Mouse (Mus musculus): ENCODE data around the gene Nfib. TPM values are rescaled to one million over a fixed set of nuclear protein-coding genes. Genes with fewer than 3 reads are reported as not detected.

Nfib gene
- total RNA-seq, 2 experiments from 2014 or later = 119 to 122 TPM

DNA sequence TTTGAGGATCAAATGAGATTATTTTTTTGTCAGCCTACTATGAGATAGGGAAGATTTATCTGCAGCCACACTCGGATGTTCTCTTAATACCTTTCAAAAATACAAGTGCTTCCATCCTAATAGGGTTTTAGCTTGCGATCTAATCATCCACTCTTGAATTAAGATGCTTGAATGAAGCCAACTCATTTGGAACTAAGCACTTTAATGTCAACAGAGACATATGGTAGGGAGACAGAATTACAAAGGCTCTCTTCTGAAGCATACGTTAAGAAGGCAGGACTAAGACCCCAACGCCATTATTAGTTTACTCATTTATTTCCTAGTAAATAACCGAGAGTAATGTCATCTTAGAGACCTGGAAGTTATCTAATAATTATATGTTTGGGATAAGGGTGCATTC, 68.9 kb downstream of the Nfib start:
- intact Hi-C loops (cut with DNase I) = no loop called here
- DNase-seq (ENCODE audit: low spot score) = no peak

DNA sequence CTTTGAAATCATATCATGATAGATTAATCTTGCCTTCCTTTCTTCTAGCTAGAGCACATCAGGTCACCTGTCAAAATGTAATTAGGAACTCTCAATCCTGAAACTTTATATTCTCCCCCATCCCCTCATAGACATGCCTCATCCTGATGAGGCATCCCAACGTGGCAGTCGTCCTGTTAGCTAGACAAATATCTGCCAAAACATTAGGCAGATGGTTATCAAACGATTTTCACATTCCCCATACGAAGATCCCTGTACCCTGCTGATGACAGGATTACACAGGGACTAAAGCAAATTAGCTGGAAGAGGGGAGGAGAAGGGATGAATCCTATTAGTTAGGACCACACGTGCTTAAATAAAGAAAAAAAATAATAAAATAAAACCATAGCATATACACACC, 69.7 kb downstream of the Nfib start:
- no peak for DNase-seq (ENCODE audit: low spot score)
- intact Hi-C loops (cut with DNase I) = no loop called here

DNA sequence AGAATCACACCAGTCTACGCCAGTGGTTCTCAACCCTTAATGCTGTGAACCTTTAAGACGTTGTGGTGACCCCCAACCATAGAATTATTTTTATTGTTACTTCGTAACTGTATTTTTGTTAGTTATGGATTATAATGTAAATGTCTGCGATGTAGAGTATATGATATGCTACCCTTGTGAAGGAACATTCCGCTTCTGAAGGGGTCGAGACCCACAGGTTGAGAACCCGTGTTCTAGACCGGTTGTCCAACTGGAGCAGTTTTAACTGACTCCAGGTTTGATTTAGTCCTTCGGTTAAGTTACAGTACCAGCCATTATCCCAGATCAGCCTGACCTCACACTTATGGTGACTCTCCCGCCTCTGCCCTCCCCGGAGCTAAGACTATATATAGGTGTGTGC, 70.4 kb downstream of the Nfib start:
- DNase-seq (ENCODE audit: low spot score) = no peak
- intact Hi-C loops (cut with DNase I) = no loop called here

DNA sequence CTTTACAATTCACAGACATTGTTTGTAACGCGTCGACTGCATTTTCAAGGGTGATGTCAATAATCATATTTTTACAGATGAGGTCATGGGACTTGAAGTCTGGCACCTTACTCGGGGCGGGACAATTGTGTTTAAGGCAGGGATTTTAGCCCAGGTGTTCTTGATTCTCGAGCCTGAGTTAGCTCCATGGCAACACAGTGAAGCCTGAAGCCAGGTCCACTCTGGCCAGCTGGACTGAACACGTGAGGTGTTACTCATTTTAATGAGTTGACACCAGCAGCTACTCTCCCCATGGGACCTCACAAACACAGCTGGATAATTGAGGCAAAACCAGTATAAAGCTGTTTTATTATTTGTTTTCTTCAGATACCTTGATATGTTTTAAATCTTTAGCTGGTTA, 71.2 kb downstream of the Nfib start:
- DNase-seq (ENCODE audit: low spot score) = no peak
- intact Hi-C loops (cut with DNase I) = no loop called here

DNA sequence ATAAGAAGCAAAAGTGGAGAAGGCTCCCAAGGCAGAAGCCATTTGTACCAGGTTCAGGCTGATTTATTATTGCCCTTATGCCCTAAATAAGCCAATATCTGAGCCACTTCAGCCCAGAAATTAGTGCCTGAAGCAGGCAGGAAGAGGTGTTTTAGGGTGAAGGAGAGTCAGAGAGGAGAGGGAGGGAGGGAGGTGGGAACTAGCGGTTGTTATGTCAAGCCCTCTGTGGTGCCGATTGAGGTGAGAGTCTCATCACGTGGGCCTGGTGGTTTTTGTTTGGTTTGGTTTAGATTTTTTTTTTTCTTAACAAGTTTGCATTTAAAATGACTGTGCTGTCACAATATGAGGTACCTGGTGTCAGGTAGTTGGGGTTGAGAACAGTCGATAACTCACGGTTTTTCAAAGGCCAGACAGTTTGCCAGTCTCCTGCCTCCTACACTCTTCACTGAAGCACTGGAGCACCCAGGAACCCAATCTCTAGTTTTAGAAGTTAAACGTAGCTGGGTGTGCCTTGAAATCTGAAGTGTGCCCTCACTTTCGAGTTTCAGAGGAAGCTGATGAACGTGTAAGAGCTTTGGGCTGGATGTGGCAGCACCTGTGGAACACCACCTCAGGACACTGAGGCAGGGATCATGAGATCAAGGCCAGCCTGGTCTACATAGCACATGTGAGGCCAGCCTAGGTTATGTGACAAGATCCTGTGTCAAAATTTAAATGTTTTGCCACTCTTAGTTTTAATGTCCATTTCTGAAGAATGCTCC, 81.1 kb downstream of the Nfib start:
- intact Hi-C loops (cut with DNase I) = no loop called here

DNA sequence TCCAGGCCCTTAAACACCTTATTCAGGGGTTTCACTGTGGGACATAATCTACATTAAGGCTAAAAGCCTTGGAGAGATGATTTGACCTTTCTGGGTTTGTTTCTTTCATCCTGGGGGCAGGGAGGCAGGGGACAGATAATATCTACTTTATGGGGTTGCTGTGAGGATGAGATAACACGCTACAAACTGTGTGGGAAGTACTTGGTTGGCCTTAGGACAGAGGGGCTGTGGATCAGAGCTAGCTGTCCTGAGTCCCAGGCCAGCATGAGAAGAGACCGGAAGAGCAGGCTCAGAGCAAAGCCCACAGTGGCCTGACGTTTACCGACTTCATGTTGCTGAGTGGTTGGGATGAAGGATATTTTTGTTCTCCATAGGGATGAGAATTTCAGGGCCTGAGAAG, 81.7 kb downstream of the Nfib start:
- no peak for DNase-seq (ENCODE audit: low spot score)
- intact Hi-C loops (cut with DNase I) = no loop called here

More for the DNA sequence above, 81.1 kb downstream of the Nfib start:
- no peak for DNase-seq (ENCODE audit: low spot score)

DNA sequence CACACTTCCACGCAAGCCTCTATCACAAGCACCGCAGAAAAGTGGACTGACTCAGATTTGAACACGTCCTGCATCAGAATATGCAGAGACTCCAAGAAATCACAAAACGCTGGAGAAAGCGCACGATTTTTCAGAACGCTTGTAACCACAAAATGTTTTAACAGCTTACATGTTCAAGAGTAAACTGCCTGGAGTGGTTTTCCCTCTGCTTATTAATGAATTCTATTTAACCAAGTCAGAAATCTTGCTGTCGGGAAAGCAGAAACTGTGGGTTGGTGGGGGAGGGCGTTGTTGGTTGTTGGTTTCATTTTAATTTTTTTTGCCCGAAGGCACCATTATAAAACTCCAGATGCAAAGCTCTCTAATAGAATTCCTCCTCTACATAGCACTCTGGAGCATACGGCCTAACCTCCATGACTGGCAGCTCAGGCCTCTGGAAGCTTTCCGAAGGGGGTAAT, 82.4 kb downstream of the Nfib start:
- no peak for DNase-seq (ENCODE audit: low spot score)
- intact Hi-C loops (cut with DNase I) = no loop called here

DNA sequence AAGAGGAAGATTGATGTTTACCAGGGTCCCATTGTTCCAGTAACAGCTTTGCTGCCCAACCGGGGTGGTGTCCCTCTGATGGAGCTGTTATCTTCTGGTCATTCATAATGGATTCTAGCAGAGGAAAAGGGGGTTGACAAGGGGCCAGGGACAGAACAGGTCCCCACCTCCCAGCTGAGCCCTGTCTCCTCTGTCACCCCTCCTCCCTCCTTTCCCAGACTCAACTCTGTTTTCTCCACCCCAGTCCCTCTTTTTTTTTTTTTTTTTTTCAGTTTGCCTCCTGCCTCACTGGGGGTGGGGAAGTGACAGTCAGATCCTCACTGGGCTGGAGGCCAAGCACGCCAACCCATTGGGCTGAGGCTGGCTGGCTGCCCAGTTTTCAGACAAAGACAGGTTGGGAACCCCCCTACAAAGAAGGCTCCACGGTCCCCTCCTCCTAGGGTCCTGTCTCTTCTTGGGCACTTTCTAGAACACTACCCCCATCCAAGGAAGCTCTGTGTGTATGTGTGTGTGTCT, 83.2 kb downstream of the Nfib start:
- intact Hi-C loops (cut with DNase I) = no loop called here
- DNase-seq (ENCODE audit: low spot score) = no peak

DNA sequence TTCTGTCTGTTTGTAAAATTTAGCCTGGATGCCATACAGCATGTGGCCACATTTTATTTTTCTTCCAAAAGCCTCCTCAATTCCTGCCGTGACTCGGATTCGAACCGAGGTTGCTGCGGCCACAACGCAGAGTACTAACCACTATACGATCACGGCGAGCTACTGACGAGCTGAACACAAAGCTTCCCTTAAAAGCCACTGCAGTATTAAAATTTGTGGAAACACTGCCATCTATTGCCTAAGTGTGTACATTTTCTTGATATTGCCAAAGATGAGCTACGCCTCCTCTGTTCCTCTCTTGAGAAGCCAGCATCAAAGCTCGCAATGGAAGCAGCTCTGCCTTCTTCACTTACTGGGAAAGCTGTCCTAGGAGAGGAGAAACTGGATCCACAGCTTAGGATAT, 86.0 kb downstream of the Nfib start:
- intact Hi-C loops (cut with DNase I) = loop anchor here (5.0 kb wide), 2 partner anchors 1122 to 1442 kb away; no protein-coding TSS in a partner anchor

DNA sequence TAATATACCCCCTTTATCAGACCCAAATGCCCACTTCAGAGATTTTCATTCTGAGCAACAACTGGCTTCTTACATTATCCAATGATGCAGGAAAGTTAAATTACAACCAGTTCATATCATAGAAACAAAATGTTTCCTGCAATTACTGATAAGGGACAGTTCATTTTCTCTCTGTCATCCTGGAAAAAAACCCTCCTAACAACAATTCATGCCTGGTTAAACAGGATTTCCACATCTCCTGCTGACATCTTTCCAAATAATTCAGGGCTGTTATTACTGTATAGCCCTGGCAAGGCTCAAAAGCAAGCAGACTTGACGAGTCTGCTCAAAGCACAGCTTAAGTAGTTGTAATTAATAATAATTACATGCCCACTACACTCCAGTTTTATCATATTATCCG, 86.5 kb downstream of the Nfib start:
- intact Hi-C loops (cut with DNase I) = loop anchor here (5.0 kb wide), 2 partner anchors 1122 to 1442 kb away; no protein-coding TSS in a partner anchor
- DNase-seq (ENCODE audit: low spot score) = no peak

More for the DNA sequence above, 86.0 kb downstream of the Nfib start:
- DNase-seq (ENCODE audit: low spot score) = no peak

DNA sequence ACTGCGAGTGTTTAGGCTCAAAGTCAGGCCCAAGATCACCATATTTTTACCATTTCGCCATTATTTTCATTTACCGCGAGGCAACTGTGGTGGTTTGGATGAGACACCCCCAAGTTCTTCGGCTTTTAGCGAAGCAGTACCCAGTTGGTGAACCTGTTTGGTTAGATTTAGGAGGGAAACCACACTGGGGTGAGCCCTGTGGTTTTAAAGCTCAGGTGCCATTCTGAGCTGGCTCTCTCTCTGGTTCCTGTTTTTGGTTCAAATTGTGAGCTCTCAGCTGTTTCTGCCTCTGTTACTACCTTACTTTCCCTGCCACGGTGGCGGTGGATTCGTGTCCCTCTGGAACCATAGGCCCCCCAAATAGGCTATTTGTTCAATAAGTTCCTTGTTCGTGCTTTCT, 88.3 kb downstream of the Nfib start:
- intact Hi-C loops (cut with DNase I) = loop anchor here (5.0 kb wide), 2 partner anchors 1120 to 1440 kb away; no protein-coding TSS in a partner anchor
- DNase-seq (ENCODE audit: low spot score) = no peak

DNA sequence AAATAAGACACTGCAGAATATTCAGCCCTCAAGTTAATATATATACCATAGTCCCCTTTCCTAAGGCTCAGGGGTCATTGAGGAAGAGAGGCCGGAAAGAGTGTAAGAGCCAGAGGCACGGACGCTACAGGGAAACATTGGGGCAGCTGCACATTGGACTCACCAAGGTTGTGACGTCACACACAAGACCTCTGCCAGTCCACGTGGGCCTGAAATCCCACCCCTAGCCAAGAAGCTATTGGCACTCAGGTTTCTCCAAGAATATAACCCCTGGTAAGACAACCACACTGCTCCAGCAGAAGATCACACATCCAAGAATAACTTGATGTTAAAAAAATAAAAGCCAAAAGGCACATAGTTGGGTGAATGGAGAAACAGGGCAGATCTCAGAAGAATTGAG, 89.8 kb downstream of the Nfib start:
- intact Hi-C loops (cut with DNase I) = loop anchor here (5.0 kb wide), 2 partner anchors 1118 to 1438 kb away; no protein-coding TSS in a partner anchor
- no peak for DNase-seq (ENCODE audit: low spot score)

DNA sequence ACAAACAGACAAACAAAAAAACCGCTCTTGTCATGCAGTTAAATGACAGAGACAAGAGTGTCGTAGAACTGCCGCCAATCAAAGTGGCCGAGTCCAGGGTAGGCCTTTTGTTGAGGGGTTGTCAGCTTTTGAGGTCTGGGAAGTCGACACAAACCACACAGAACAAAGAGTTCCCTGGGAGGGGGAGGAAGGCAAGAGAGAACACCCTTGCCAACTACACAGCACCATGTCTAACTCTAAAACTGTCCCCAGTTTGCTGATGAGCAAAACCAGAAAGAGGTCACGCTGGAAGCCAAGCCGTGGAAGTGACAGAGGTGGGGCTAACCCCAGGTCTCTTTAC, 91.1 kb downstream of the Nfib start:
- intact Hi-C loops (cut with DNase I) = loop anchor here (5.0 kb wide), 1 partner anchor 1052 kb away; no protein-coding TSS in a partner anchor
- DNase-seq (ENCODE audit: low spot score) = no peak

DNA sequence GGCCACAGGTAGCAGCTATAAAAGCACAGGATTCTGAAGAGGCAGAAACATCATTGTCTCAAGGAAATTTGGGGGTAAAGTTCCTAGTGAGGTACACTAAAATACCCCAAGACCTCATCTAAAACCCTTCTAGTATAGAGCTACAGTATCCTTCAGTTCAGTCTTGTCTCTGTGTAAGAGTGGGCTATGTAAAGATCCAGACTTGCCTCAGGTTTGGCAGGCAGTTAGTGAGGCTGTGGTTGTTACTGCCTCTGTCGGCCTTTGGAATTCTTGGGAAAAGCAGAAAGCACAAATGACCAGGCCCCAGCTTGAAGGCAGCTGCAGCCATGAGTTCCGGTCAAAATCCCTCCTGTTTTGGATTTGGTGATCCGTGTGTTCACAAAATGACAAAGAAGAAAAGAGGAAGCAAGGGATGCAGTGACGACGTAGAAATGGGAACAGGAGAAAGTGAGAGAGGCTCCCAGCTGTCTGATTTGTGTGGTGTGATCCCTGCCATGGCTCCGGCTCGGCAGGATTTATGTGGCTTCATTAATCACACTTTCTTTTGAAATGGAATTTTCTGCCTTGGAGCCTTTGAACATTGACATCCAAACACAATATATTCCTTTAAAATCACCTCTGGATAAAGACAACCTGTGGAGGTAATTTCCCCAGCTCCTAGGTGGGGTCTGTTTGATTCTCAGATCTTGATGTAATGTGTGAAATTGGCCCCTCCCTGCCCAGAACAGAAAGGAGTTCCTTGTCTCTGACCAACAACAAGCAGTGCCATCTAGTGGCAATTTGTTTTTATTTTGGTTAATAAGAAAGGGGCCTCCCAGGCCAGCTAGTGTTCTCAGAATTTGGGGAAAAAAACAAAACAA, 91.7 kb downstream of the Nfib start:
- intact Hi-C loops (cut with DNase I) = loop anchor here (5.0 kb wide), 1 partner anchor 1052 kb away; no protein-coding TSS in a partner anchor
- no peak for DNase-seq (ENCODE audit: low spot score)

DNA sequence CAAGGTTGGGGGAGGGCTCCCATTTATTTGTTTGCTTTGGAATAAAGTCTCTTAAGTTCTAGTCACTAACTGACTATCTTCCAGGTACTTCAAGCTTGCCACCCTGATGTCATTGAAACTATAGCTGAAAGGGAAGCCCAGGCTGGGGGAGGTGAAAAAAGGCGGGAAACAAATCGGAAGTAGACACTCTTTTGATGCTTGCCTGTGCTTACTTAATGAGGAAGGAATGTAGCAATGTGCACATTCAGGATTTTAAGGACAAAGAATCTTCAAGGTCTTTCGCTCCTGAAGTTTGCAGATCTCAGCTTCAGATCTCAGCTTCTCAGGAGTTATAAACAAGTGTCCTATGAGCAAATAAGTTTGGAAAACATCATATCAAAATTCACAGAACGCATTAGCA, 95.9 kb downstream of the Nfib start:
- DNase-seq (ENCODE audit: low spot score) = no peak
- intact Hi-C loops (cut with DNase I) = loop anchor here (5.0 kb wide), 1 partner anchor 1047 kb away; no protein-coding TSS in a partner anchor

DNA sequence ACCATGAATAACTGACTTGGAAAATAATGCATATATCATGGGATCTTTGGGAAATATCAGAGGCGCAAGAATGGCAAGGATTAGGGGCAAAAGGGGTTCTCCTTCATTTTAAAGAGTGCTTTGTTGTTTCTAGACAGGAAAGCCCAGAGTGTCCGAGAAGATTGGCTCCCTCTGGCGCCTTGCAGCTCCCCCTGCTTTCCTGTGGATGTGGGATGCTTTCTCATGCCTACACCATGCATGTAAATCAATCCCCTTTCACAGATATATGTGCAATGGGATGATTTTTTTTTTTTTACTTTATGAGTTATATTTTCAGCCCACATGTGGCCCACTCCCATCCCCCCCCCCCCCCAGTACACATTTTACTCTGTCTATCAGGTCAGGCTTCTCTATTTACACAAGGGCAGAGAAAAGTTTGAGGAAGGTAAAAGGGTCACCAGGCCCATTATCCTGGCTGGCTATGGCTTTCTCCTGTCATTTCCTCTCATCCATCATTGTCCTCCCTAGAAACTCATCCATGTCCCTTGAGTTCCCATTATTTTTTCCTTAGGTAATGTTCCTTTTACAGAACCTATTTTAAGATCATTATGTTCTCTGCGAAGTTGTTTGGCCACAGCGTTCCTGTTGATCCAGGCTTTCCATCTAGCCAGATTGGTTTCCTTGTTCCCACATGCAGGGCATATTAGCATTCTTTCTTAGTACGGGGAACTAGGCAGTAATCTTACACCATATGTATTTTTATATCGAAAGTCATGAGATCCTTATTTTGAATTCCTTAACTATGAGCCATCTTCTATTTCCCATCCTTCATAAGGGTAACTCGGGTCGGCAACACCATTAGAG, 96.6 kb downstream of the Nfib start:
- intact Hi-C loops (cut with DNase I) = no loop called here
- no peak for DNase-seq (ENCODE audit: low spot score)

DNA sequence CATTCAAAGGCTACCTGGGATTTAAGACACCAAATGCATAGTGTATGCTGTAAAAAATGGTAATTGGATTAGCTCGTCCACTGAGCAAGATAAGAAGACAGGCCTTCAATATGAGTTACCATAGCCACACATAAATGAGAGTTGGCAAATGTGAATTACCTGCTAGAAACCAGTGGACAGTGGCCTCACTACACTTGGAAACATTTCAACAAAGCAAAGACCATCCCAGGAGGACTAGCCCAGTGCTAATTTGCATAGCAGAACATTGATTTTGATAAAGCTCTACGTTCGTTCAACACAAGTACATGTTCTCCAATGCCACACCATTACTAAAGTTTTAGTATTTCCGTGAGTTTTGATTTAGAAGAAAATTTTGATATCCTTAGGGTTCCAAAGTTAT, 98.3 kb downstream of the Nfib start:
- intact Hi-C loops (cut with DNase I) = no loop called here
- no peak for DNase-seq (ENCODE audit: low spot score)

DNA sequence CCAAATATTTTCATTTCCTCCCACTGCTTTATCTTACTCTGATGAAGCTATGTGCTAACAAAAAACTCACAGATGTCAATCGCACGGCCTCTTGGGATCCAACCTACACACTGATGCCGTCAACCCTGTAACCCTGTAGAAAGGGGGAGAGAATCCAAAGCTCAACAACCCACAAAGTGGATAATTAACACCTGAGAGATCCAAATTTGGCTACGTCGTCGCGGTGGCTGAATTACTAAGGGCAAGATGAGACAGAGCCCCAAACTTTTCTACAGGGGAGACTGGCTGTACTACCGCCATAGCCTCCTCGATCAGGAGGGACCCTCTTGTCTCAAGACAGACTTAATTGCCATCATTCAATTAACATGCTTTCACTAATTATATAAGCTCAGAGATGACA, 99.2 kb downstream of the Nfib start:
- intact Hi-C loops (cut with DNase I) = no loop called here
- no peak for DNase-seq (ENCODE audit: low spot score)

DNA sequence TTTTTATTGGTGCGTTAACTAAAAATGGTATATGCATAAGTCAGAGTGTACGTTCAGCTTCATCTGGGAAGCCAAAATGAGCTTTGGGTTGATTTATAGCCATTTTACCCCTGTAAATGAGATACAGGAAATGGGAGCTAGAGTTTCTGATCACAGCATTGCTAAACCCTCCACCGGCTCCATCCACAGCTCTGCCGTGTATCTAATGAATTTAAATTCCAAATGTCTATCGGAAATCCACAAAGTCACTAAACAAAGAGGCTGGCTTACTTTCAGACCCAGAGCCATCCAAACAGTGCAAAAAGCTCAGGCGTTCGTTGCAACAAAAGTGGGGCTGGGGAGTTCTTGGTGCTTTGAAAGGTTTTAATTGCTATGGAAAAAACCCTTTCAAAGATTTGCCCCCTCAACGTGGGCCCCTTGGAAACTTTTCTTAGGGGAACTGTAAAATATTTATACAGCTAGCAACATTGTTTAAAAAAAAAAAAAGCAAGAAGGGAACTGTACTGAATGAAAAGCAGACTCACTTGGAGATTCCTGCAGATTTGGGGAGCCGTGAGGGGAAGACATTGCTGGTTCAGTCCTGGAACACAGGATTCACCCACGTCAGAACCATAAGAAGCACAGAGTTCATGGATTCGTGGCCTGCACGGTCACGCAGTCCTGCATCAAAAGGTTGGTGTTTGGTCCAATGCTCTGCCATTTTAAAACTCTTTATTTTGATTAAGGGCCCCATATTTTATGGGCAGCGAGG, 100.3 kb downstream of the Nfib start:
- intact Hi-C loops (cut with DNase I) = no loop called here
- DNase-seq (ENCODE audit: low spot score) = no peak
